Mouse (Mus musculus): ENCODE data around the gene Hlcs. TPM values are rescaled to one million over a fixed set of nuclear protein-coding genes. Genes with fewer than 3 reads are reported as not detected.

Gene Hlcs
- total and polyA plus RNA-seq, 3 experiments: 2.1 to 15.5 (median 3.1) TPM

- Histone ChIP-seq H3K36me3 (replicated peaks) (no peaks in the 10 kb centered on the region), H3K9me3 (replicated peaks) (no peaks in the 10 kb centered on the region), H3K4me1 (ENCODE audit: insufficient read depth, low read depth, low read length) (no peaks in the 10 kb centered on the region), H3K4me3 (ENCODE audit: low read depth, low read length) (no peak overlapping the region), H3K27me3 (ENCODE audit: insufficient read depth, low read length) (peaks cover 16% of the 10 kb centered on the region)
- TF ChIP-seq GATA1 (IDR thresholded peaks at IDR 0.05; ENCODE audit: borderline replicate concordance, low read length): no peak
- TF ChIP-seq POLR2AphosphoS5 (IDR thresholded peaks at IDR 0.05; ENCODE audit: insufficient replicate concordance, low read depth, low read length): no peak
- no peak for TF ChIP-seq CTCF (IDR thresholded peaks at IDR 0.05; ENCODE audit: low read depth, low read length)
- no peak for TF ChIP-seq GATA2 (IDR thresholded peaks at IDR 0.05; ENCODE audit: borderline replicate concordance, low read depth, low read length)
- TF ChIP-seq TAL1 (conservative IDR thresholded peaks at IDR 0.05; ENCODE audit: low read depth, low read length): no peak
- DNase-seq (ENCODE audit: low spot score) (no peak), ATAC-seq (ENCODE audit: extremely low read depth, insufficient number of reproducible peaks, low FRiP score, poor library complexity, severe bottlenecking) (no peak)
Observed at GRCm38 (mm10) chr16:94114693-94115092, 198.7 kb downstream of the Hlcs start.

GRCm38 (mm10) chr16:94113160-94113559, 200.2 kb downstream of the Hlcs start:
- Histone ChIP-seq H3K36me3 (replicated peaks) (no peaks in the 10 kb centered on the region), H3K4me1 (ENCODE audit: insufficient read depth, low read depth, low read length) (no peaks in the 10 kb centered on the region), H3K27me3 (ENCODE audit: insufficient read depth, low read length) (peaks cover 19% of the 10 kb centered on the region), H3K4me3 (ENCODE audit: low read depth, low read length) (no peak overlapping the region), H3K9me3 (replicated peaks) (no peaks in the 10 kb centered on the region)
- no peak for ATAC-seq (ENCODE audit: extremely low read depth, insufficient number of reproducible peaks, low FRiP score, poor library complexity, severe bottlenecking)
- DNase-seq (ENCODE audit: low spot score): no peak
- TF ChIP-seq TAL1 (conservative IDR thresholded peaks at IDR 0.05; ENCODE audit: low read depth, low read length) (no peak), GATA2 (IDR thresholded peaks at IDR 0.05; ENCODE audit: borderline replicate concordance, low read depth, low read length) (no peak), POLR2AphosphoS5 (IDR thresholded peaks at IDR 0.05; ENCODE audit: insufficient replicate concordance, low read depth, low read length) (no peak), GATA1 (IDR thresholded peaks at IDR 0.05; ENCODE audit: borderline replicate concordance, low read length) (no peak), CTCF (IDR thresholded peaks at IDR 0.05; ENCODE audit: low read depth, low read length) (no peak)

- Histone ChIP-seq H3K4me3 (ENCODE audit: low read depth, low read length) (no peak overlapping the region), H3K4me1 (ENCODE audit: insufficient read depth, low read depth, low read length) (no peaks in the 10 kb centered on the region), H3K27me3 (ENCODE audit: insufficient read depth, low read length) (peaks cover 39% of the 10 kb centered on the region), H3K36me3 (replicated peaks) (no peaks in the 10 kb centered on the region), H3K9me3 (replicated peaks) (no peaks in the 10 kb centered on the region)
- TF ChIP-seq CTCF (IDR thresholded peaks at IDR 0.05; ENCODE audit: low read depth, low read length) (no peak), GATA1 (IDR thresholded peaks at IDR 0.05; ENCODE audit: borderline replicate concordance, low read length) (no peak), POLR2AphosphoS5 (IDR thresholded peaks at IDR 0.05; ENCODE audit: insufficient replicate concordance, low read depth, low read length) (no peak), TAL1 (conservative IDR thresholded peaks at IDR 0.05; ENCODE audit: low read depth, low read length) (no peak), GATA2 (IDR thresholded peaks at IDR 0.05; ENCODE audit: borderline replicate concordance, low read depth, low read length) (no peak)
- no peak for DNase-seq (ENCODE audit: low spot score)
- ATAC-seq (ENCODE audit: extremely low read depth, insufficient number of reproducible peaks, low FRiP score, poor library complexity, severe bottlenecking): 0 out of 2 replicates have a peak, but pooled peaks have one; percentile 22
Observed at GRCm38 (mm10) chr16:94097724-94098455, 215.5 kb downstream of the Hlcs start.

GRCm38 (mm10) chr16:94096479-94096878, 216.9 kb downstream of the Hlcs start:
- Histone ChIP-seq H3K36me3 (replicated peaks) (no peaks in the 10 kb centered on the region), H3K27me3 (ENCODE audit: insufficient read depth, low read length) (peaks cover 49% of the 10 kb centered on the region), H3K9me3 (replicated peaks) (no peaks in the 10 kb centered on the region), H3K4me1 (ENCODE audit: insufficient read depth, low read depth, low read length) (no peaks in the 10 kb centered on the region), H3K4me3 (ENCODE audit: low read depth, low read length) (no peak overlapping the region)
- ATAC-seq (ENCODE audit: extremely low read depth, insufficient number of reproducible peaks, low FRiP score, poor library complexity, severe bottlenecking) (no peak), DNase-seq (ENCODE audit: low spot score) (no peak)
- TF ChIP-seq POLR2AphosphoS5 (IDR thresholded peaks at IDR 0.05; ENCODE audit: insufficient replicate concordance, low read depth, low read length) (no peak), GATA1 (IDR thresholded peaks at IDR 0.05; ENCODE audit: borderline replicate concordance, low read length) (no peak), TAL1 (conservative IDR thresholded peaks at IDR 0.05; ENCODE audit: low read depth, low read length) (no peak), GATA2 (IDR thresholded peaks at IDR 0.05; ENCODE audit: borderline replicate concordance, low read depth, low read length) (no peak), CTCF (IDR thresholded peaks at IDR 0.05; ENCODE audit: low read depth, low read length) (no peak)

- DNase-seq (ENCODE audit: low spot score) (no peak), ATAC-seq (ENCODE audit: extremely low read depth, insufficient number of reproducible peaks, low FRiP score, poor library complexity, severe bottlenecking) (no peak)
- no peaks in the 10 kb centered on the region for H3K4me1 ChIP-seq (ENCODE audit: insufficient read depth, low read depth, low read length)
- no peaks in the 10 kb centered on the region for H3K9me3 ChIP-seq (replicated peaks)
- no peak for TF ChIP-seq GATA1 (IDR thresholded peaks at IDR 0.05; ENCODE audit: borderline replicate concordance, low read length)
- TF ChIP-seq POLR2AphosphoS5 (IDR thresholded peaks at IDR 0.05; ENCODE audit: insufficient replicate concordance, low read depth, low read length): no peak
- no peak for TF ChIP-seq TAL1 (conservative IDR thresholded peaks at IDR 0.05; ENCODE audit: low read depth, low read length)
- TF ChIP-seq CTCF (IDR thresholded peaks at IDR 0.05; ENCODE audit: low read depth, low read length): no peak
- no peak for TF ChIP-seq GATA2 (IDR thresholded peaks at IDR 0.05; ENCODE audit: borderline replicate concordance, low read depth, low read length)
- peaks cover 52% of the 10 kb centered on the region for H3K27me3 ChIP-seq (ENCODE audit: insufficient read depth, low read length)
- no peaks in the 10 kb centered on the region for H3K36me3 ChIP-seq (replicated peaks)
- no peak overlapping the region for H3K4me3 ChIP-seq (ENCODE audit: low read depth, low read length)
Observed at GRCm38 (mm10) chr16:94095109-94095822, 218.1 kb downstream of the Hlcs start.

Data from G1E (cell line).